Mouse (Mus musculus) forebrain, embryonic 14.5 days (tissue): ENCODE results near the gene Psmb2. TPM values are rescaled to one million over a fixed set of nuclear protein-coding genes. Genes with fewer than 3 reads are reported as not detected.

Source experiments
- ATAC-seq: fragments of 200-750 bp; cut with Nextera tagmentation; 2 replicates; pipeline ENCODE4 v1.8.0; 2017; ENCODE audit warnings: mild to moderate bottlenecking, moderate library complexity
- DNase-seq: peaks from one replicate; pipeline ENCODE4 v3.0.0-alpha.2; 2015; ENCODE audit warnings: low spot score
- H3K27ac ChIP-seq: fragments of 300-500 bp; sonication (generic); 2 replicates; pipeline ENCODE4 v1.5.1; 2014; ENCODE audit warnings: low read depth, mild to moderate bottlenecking, control low read depth, low read length, moderate library complexity
- H3K27me3 ChIP-seq: fragments of 300-500 bp; sonication (generic); replicated peaks from 2 replicates; pipeline ENCODE4 v1.6.1; 2014; ENCODE audit warnings: low read length, control low read depth, mixed read lengths; ENCODE audit not compliant: control insufficient read depth, insufficient read depth
- H3K36me3 ChIP-seq: fragments of 300-500 bp; sonication (generic); 2 replicates; pipeline ENCODE4 v1.6.1; 2014; ENCODE audit warnings: low read length, control low read depth; ENCODE audit not compliant: control insufficient read depth, insufficient read depth
- H3K4me1 ChIP-seq: fragments of 300-500 bp; sonication (generic); 2 replicates; pipeline ENCODE4 v1.6.1; 2014; ENCODE audit warnings: antibody characterized with exemption, low read length, control low read depth; ENCODE audit not compliant: control insufficient read depth, insufficient read depth
- H3K4me2 ChIP-seq: fragments of 300-500 bp; sonication (generic); 2 replicates; pipeline ENCODE4 v1.6.1; 2014; ENCODE audit warnings: mild to moderate bottlenecking, control low read depth, low read length
- H3K4me3 ChIP-seq: fragments of 300-500 bp; sonication (generic); 2 replicates; pipeline ENCODE4 v1.5.1; 2014; ENCODE audit warnings: low read depth, low read length, control low read depth
- H3K9ac ChIP-seq: fragments of 300-500 bp; sonication (generic); 2 replicates; pipeline ENCODE4 v1.6.1; 2014; ENCODE audit warnings: mild to moderate bottlenecking, low read length, control low read depth, moderate library complexity
- H3K9me3 ChIP-seq: fragments of 300-500 bp; sonication (generic); replicated peaks from 2 replicates; pipeline ENCODE4 v1.6.1; 2016; ENCODE audit warnings: low read length, control low read depth, mixed read lengths; ENCODE audit not compliant: control insufficient read depth
- WGBS: fragments of 180-500 bp; shearing (Covaris S2); extraction: QIAGEN DNeasy Blood & Tissue Kit; methylation state at CpG from one replicate; pipeline ENCODE4 v1.1.7; 2014; 5-methylcytosine and 5-hydroxymethylcytosine counted together
- polyA plus RNA-seq: library from polyadenylated mRNA; unstranded; fragments of >200 nt; fragmentation: Nextera tagmentation; extraction: Ambion mirVana; gene quantifications from 2 replicates; pipeline ENCODE4 v1.2.1, GENCODE M21; 2014

Psmb2 gene
- polyA plus RNA-seq, 1 experiment from 2014 or later = 584 TPM

- Histone ChIP-seq H3K27ac (no peak overlapping the region), H3K4me3 (peak overlapping the region; percentile 17), H3K9me3 (no peaks in the 10 kb centered on the region), H3K9ac (no peak overlapping the region), H3K36me3 (no peaks in the 10 kb centered on the region), H3K4me1 (no peaks in the 10 kb centered on the region), H3K4me2 (peak overlapping the region; percentile 36; the same call in 1 of the 2 replicates), H3K27me3 (peaks cover 85% of the 10 kb centered on the region)
- DNase-seq (no peak), ATAC-seq (no peak)
- WGBS = 1% methylated on average over 57 of the region's 62 CpGs
Observed at GRCm38 (mm10) chr4:126735382-126736000, 58.1 kb downstream of the Psmb2 start.

DNA sequence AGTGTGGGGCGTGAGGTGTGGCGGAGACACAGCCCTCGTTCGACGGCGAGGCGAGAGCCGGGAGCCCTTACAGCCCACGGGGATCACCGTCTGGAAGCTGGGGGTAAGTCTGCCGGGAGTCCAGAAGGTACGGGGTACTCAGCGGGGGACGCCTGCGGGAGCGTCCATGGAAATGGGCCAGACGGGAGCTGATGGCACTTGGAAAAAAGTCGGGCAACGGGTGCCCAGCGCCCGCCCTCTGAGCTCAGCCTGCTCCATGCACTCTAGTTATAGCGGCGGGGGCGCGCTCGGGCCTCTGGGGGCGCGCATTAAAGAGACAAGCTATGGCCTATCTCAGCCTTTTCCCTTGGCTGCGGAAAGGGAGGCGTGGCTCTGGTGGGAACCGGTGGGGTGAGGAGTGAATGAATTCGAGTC, 58.6 kb downstream of the Psmb2 start, which contains the start of gene Tfap2e:
Tfap2e (minus strand) TSS at position 240 of the 414 bp plus-strand sequence.
- Histone ChIP-seq H3K36me3 (no peaks in the 10 kb centered on the region), H3K9me3 (no peaks in the 10 kb centered on the region), H3K4me1 (no peaks in the 10 kb centered on the region), H3K4me3 (peak within 1 kb of the TSS; percentile 17), H3K4me2 (peak within 1 kb of the TSS; percentile 36), H3K27me3 (peaks cover 80% of the 10 kb centered on the region), H3K9ac (no peak within 1 kb of the TSS), H3K27ac (no peak within 1 kb of the TSS)
- peak; percentile 61 for ATAC-seq
- 2% methylated on average over 32 of the region's 32 CpGs for WGBS
- DNase-seq = peak; percentile 68

DNA sequence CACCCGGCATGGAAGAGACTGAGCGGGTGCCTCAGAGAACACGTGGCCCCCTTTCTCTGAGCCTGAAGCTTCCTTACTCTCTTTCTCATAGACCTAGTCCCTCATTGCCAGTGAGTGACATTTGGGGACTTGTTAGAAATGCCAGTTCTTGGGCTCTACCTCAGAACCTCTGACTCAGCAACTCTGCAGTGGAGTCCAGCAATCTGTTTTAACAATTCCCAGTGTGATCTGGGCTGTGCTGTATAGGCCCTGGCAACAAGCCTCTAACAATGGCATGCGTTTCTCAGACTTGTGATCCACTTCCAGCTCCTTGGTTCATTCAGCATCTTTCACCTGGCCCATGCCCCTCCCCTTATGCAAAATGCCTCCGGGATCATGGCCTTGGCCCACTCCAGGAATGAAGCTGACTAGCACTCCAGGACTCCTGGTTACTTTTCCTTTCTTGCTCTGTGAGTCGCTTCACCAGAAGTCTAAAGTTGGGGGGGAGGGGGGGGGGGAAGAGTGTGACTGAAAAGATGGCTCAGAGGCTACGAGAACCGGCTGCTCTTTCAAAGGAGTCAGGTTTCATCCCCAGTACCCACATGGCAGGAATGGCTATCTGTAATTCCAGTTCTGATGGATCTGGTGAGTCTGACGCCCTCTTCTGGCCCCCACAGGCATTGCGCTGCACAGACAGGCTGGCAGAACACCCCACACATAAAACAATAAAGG, 62.7 kb downstream of the Psmb2 start:
- Histone ChIP-seq H3K27ac (no peak overlapping the region), H3K36me3 (peaks cover 15% of the 10 kb centered on the region), H3K9me3 (no peaks in the 10 kb centered on the region), H3K27me3 (peaks cover 43% of the 10 kb centered on the region), H3K4me1 (no peaks in the 10 kb centered on the region), H3K9ac (no peak overlapping the region), H3K4me3 (no peak overlapping the region), H3K4me2 (no peak overlapping the region)
- ATAC-seq (no peak), DNase-seq (no peak)
- 17% methylated on average over 10 of the region's 10 CpGs for WGBS

GRCm38 (mm10) chr4:126741448-126741847, 64.0 kb downstream of the Psmb2 start:
- Histone ChIP-seq H3K27ac (no peak overlapping the region), H3K4me3 (no peak overlapping the region), H3K36me3 (peaks cover 26% of the 10 kb centered on the region), H3K9me3 (no peaks in the 10 kb centered on the region), H3K4me1 (no peaks in the 10 kb centered on the region), H3K9ac (no peak overlapping the region), H3K27me3 (peaks cover 30% of the 10 kb centered on the region), H3K4me2 (no peak overlapping the region)
- DNase-seq = peak; percentile 91
- WGBS = 3% methylated on average over 12 of the region's 12 CpGs
- ATAC-seq = peak; percentile 69; the same call in 1 of the 2 replicates

GRCm38 (mm10) chr4:126742976-126743375, 65.5 kb downstream of the Psmb2 start:
- Histone ChIP-seq H3K9ac (no peak overlapping the region), H3K4me2 (no peak overlapping the region), H3K27me3 (peaks cover 14% of the 10 kb centered on the region), H3K4me3 (no peak overlapping the region), H3K4me1 (no peaks in the 10 kb centered on the region), H3K9me3 (no peaks in the 10 kb centered on the region), H3K36me3 (peaks cover 38% of the 10 kb centered on the region), H3K27ac (no peak overlapping the region)
- DNase-seq (no peak), ATAC-seq (no peak)
- WGBS = 62% methylated on average over 2 of the region's 2 CpGs

DNA sequence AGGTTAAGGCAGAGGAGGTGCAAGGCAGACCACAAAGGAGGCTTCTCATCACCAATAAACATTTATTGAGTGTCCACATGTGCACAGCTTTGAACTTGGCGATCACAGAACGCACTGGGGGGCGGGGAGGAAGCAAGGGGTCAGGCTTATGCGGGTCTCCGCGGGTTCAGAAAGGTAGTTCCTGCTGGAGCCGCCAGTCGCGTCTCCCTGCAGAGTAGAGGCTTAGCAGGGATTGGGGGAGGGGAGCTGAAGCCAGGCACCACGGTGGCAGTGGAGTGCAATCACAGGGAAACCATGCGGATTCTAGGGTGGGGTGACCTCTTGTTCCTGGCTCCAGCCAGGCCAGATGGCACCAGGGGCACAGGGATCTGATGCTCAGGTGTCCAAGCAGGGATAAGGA, 66.3 kb downstream of the Psmb2 start:
- WGBS = 6% methylated on average over 11 of the region's 11 CpGs
- Histone ChIP-seq H3K4me1 (no peaks in the 10 kb centered on the region), H3K9ac (no peak overlapping the region), H3K4me2 (no peak overlapping the region), H3K4me3 (no peak overlapping the region), H3K27ac (no peak overlapping the region), H3K9me3 (no peaks in the 10 kb centered on the region), H3K36me3 (peaks cover 45% of the 10 kb centered on the region), H3K27me3 (peaks cover 7% of the 10 kb centered on the region)
- DNase-seq (no peak), ATAC-seq (no peak)

DNA sequence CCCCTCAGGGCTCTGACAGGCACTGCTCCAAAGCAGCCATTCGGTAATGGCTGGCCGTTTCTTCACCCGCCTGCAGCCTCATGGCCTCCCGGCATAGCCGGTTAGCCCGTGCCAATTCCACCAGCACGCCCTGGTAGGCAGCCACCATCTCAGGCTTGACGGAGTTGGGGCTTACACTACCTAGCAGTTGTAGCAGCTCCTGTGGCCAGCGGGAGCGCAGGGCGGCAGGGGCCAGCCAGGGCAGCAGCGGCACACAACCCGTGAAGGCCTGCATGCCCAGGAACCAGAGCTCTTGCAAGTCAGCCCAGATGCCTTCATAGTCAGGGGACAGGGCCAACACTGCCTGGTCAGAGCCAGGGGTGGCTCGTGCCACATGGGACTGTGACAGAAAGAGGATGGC, 67.4 kb downstream of the Psmb2 start:
- Histone ChIP-seq H3K9me3 (no peaks in the 10 kb centered on the region), H3K4me3 (no peak overlapping the region), H3K36me3 (peaks cover 56% of the 10 kb centered on the region), H3K4me1 (peaks cover 4% of the 10 kb centered on the region; the same call in 1 of the 2 replicates), H3K27ac (no peak overlapping the region), H3K27me3 (peaks cover under 1% of the 10 kb centered on the region; the same call in 1 of the 2 replicates), H3K4me2 (no peak overlapping the region), H3K9ac (no peak overlapping the region)
- ATAC-seq (no peak), DNase-seq (no peak)
- WGBS = 93% methylated on average over 14 of the region's 14 CpGs

GRCm38 (mm10) chr4:126745506-126746193, 68.2 kb downstream of the Psmb2 start:
- Histone ChIP-seq H3K36me3 (peaks cover 57% of the 10 kb centered on the region), H3K27ac (no peak overlapping the region), H3K27me3 (no peaks in the 10 kb centered on the region), H3K9me3 (no peaks in the 10 kb centered on the region), H3K4me2 (no peak overlapping the region), H3K4me3 (no peak overlapping the region), H3K9ac (no peak overlapping the region), H3K4me1 (peaks cover 12% of the 10 kb centered on the region; the same call in 1 of the 2 replicates)
- 36% methylated on average over 13 of the region's 13 CpGs for WGBS
- ATAC-seq (peak; percentile 17; the same call in 1 of the 2 replicates), DNase-seq (peak; percentile 72)
